Mouse (Mus musculus): ENCODE measurements at regions not wholly inside any gene's neighbourhood (a gene's known extent, or its start where the extent isn't known, plus 50 kb on each side); places are given as distances from the start of the nearest gene placed in this dataset.
"Not testable (repeated sequence)": the region's sequence is repeated elsewhere in the genome, so short reads cannot be mapped to it uniquely, and the experiment has no call there.

GRCm38 (mm10) chr15:93189266-93189855, 85.6 kb downstream of the Gxylt1 start:
- no peak for DNase-seq

GRCm38 (mm10) chr15:93176221-93176620, 98.8 kb downstream of the Gxylt1 start:
- no peak for DNase-seq

DNA sequence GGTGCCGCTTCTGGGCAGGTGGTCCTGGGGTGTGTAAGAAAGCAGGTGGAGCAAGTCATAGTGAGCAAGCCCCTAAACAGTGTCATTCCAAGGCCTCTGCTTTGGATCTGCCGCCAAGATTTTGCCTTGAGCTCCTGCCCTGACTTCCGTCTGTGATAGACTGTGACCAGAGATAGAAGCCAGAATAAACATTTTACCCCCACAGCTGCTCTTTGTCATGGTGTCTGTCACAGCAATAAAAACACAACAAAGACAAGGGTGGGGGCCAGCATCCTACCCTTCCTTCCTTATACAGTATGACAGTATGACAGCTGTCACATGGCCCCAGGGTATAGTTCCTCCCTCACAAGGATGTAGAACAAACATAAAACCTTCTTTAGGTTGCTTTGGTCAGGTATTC, 106.2 kb downstream of the Gxylt1 start:
- DNase-seq, result no peak

DNA sequence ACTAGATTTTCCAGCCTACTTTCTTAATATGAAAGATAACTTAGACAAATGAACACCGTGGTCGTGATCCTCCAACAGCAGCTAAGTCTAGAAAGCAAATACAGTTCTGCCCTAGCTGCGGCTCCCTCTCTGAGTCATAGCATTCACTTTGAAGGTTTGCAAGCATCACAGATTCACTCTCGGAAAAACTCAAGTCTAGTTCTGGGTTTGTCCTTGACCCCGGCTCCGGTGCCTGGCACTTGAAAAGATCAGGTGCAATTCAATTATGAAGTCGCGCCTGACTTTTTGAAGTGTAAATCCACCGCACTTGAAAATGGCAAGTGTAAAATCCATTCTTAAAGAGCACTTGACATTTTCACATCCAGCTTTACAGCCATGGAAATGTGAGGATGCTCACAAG, 107.5 kb downstream of the Gxylt1 start:
- DNase-seq, result no peak

DNA sequence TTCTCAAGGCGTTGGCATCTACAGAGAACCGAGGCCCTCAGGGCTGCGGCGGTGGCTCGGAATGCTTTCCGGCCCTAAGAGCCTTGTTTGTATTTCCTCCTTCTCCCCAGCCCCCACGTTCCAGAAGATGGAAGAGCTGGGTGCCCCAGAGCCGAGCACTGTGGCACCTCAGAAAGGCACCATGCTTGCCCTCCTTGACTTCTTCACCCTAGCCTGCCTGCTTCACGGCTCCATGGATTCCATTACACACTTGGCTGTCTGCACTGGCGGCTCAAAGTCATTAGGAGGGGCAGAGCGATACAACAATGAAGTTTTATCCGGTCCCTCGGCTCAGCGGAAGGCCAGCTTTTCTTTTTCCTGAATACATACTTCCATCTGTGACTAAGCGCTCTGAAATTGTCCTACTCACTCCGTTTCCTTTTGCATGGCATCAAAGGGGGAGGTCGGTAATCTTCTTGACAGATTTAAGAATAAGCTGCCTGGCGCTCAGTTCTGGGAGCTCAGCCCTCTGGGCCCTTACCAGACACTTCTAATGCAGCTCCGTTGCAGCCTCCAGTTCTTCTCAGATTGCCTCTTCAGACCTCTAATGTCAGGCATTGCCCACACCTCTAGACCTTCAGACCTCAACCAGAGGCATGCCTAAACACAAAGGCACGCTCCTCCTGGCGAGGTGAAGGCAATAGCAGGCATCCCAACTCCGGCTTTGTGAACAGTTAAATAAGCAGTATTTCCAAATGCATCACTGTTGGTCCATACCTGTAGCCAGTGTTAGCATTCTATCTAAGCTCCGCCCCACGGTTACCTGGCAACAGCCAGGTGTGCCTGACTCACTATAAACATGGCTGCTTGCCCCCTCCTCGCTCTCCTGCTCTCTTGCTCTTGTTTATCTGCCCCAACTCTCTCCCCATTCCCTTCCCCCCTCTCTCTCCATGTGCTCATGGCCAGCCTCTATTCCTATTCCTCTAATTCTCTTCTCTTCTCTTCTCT, 112.8 kb downstream of the Gxylt1 start:
- no peak for DNase-seq

DNA sequence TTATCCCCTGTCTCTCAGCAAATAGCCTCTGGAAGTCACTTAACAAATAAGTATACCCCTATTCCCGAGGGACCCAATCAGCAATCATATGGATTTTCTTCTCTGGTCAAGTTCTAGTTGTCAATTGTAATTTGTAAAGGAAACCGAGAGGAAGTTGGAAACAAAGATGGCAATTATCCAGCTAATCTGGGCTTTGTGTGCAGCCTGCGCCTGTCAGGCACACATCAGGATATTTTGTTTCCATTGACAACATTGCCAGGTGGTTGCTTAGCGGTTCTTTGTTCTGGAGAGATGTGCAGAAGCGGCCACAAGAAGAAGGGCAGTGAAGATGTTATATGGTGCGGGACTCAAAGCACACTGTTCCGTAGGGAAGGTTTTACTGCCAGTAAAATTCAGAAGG, 113.7 kb downstream of the Gxylt1 start:
- DNase-seq, result no peak

DNA sequence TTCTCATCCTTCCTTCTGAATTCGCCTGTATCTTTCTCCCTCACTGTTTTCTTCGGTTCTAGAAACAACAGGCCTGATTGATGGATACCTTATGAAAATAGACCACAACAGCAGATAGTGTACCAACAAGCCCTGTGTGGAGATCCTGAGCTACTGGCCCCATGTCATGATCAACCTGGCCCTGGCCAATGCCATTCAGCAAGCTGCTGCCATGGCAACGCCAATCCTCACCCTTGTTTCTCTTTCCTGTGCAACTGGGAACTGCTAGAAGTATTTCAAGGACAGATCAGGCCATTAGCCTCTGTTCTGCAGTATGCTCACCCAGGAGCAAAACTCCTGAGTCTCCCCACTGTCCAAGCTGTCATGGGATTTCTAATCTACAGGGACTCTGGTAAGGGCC, 119.2 kb downstream of the Gxylt1 start:
- peak; percentile 38 for DNase-seq

- DNase-seq, result no peak
These were observed 121.0 kb downstream of the Gxylt1 start for GRCm38 (mm10) chr15:93154022-93154421.

- no peak for DNase-seq
These were observed 130.1 kb downstream of the Gxylt1 start for GRCm38 (mm10) chr15:93144899-93145298.

- no peak for DNase-seq
These were observed 130.7 kb downstream of the Gxylt1 start for GRCm38 (mm10) chr15:93144264-93144663.

DNA sequence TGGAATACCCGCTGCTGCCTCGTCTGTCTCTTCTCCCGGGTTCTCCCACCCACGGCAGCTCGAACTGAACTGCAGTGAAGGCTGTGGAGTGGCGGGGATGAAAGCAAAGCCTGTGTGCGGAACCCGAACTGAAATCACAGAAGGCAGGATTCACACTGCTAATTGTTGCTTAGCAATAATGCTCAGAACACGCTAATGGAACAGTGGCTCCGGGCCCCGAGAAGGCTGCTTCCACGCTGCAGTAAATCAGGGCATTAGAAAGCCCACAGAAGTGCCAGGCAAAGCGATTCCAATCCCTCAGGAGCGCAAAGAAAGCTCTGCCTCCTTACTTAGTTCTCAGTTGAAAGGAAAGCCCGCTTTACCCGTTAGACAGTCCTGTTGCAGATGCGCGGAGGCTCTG, 141.6 kb downstream of the Gxylt1 start:
- DNase-seq, result no peak

DNA sequence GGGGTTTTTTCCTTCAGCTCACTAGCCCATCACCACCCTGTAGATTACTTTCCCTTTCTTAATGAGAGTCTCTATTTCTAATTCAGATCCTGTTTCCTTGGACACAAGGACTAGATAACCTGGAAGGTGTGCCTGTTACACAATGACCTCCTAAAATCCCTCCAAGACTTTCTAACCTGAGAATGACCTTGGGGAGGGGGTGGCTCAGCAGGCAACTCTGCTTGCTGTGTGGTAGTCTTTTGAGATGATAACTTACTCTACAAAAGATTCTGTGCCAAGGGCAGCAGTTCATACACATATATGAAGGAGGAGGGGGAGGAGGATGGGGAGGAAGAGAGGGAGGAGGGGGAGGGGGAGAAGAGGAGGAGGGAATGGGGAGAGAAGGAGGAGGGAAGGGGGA, 143.9 kb downstream of the Gxylt1 start:
- no peak for DNase-seq

GRCm38 (mm10) chr15:93125261-93125660, 149.7 kb downstream of the Gxylt1 start:
- DNase-seq, result no peak

DNA sequence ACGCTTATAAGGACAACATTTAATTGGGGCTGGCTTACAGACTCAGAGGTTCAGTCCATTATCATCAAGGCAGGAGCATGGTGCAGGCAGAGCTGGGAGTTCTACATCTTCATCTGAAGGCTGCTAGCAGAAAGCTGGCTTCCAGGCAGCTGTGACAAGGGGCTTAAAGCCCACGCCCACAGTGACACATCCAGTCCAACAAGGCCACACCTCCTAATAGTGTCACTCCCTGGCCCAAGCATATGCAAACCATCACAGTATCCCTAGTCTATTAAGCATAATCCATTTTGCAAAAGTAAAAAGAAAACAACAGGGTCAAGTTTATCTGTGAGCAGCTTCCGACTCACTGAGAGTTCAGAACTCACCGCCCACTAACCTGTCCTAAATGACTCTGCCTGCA, 153.8 kb downstream of the Gxylt1 start:
- no peak for DNase-seq

DNA sequence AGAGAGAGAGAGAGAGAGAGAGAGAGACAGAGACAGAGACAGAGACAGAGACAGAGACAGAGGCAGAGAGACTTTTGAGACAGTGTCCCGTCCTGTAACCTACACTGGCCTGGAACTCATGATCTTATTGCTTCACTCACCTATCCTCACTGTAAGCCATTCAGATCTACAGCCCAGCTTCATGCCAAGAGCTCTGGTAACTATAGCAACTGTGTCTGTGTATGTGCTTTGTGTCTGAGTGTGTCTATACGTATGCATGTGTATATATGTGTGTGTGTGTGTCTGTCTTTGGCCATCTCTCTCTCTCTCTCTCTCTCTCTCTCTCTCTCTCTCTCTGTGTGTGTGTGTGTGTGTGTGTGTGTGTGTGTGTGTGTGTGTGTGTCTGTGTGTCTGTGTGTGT, 157.2 kb downstream of the Gxylt1 start:
- not testable (repeated sequence) for DNase-seq

GRCm38 (mm10) chr15:93115674-93116102, 159.3 kb downstream of the Gxylt1 start:
- DNase-seq, result peak; percentile 9

DNA sequence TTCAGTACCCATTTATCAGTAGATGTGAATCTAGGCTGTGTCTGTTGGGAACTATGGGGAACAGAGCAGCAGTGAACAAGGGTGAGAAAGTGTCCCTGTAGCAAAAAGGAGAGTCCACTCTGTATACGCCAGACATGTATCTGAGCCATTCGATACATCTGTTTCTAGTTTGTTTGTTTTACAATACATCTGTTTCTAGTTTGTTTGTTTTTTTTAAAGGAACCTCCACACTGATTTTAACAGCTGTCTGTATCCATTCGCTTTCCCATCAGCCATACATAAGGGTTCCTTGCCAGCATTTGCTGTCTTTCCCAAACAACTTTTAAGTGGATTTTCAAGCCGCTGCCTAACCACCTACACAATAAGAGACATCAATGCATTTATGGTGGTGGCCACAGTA, 170.0 kb downstream of the Gxylt1 start:
- DNase-seq, result no peak

DNA sequence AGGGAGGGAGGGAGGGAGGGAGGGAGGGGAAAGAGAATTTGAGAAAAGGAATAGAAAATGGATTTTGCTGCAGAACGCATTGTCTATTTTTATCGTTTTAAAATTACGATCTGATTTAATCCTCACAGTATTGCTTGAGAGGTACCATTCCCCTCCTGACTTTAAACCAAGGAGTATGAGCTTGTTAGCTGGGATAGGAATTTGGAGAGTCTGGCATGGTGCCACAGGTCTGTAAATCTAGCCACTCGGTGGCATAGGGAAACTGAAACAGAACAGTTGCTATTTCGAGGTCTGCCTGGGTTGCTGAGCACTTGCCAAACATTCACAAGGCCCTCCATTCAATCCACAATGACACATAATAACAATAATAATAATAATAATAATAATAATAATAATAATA, 171.6 kb downstream of the Gxylt1 start:
- DNase-seq, result peak; percentile 11

DNA sequence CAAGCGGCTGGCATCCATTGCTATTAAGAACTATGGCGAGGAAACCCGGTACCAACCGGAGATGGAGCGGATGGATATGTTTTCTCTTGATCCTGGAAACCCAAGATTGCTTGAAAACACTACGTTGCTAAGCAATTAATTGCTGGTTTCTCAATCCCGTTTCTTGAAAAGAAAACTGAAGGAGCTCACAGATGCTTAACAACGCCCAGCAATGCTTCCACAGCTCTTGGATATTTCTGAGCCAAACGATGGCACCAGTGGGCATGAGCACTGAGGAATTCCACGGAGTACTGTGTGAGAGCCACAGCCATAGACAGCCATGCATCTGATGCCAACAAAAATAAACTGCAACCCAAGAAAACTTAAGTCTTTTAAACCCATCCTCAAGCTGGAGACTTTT, 173.1 kb downstream of the Gxylt1 start:
- no peak for DNase-seq

DNA sequence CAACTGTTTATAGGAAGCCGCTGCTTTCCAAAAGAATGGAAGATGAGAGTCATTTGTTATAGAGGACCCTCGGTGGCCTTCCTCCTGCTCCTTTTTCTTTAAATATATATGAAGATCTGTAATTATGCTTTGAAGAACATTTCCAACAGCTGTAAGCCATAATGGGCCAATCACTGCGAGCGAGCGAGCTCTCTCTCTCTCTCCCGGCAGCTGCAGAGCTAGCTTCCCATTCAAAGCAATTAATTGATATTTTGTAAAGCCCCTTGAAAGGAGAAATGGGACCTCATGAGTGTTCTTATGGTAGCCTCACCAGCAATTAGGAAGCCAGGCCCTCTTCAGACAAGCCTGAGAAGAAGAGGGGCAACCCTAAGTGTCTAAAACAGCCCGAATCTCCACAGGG, 174.1 kb downstream of the Gxylt1 start:
- DNase-seq, result no peak

GRCm38 (mm10) chr15:93099840-93100239, 175.1 kb downstream of the Gxylt1 start:
- no peak for DNase-seq

GRCm38 (mm10) chr15:93096335-93096734, 178.6 kb downstream of the Gxylt1 start:
- no peak for DNase-seq

GRCm38 (mm10) chr15:93095224-93095623, 179.8 kb downstream of the Gxylt1 start:
- no peak for DNase-seq

Measured in adrenal gland, postnatal 25 days (tissue).